Comparison of ENCODE assay signal across 9 mouse cellular contexts in genomic region chr13:46883976-46884375, GRCm38 (mm10). TPM values are rescaled to one million over a fixed set of nuclear protein-coding genes. Genes with fewer than 3 reads are reported as not detected.
A peak's percentile ranks its signal among the peaks of the same experiment; 100 is the strongest.
DNase-seq lines count a peak whose midpoint lies in the region; ATAC-seq lines count a peak whose summit lies in the region.
"Had no signal": no experiment of that assay in that cellular context is flagged by ENCODE, and none has a peak within 500 bp of the region (broad histone marks: within the 10 kb centered on the region; RNA-seq: fewer than 3 reads in every experiment).

No protein-coding gene starts in this region.

- no peaks in the 10 kb centered on the region for H3K27me3 ChIP-seq in forebrain, embryonic 11.5 days (ENCODE audit: control insufficient read depth, insufficient read depth, low read length)
- no peaks in the 10 kb centered on the region for H3K27me3 ChIP-seq in forebrain, embryonic 12.5 days
- no peaks in the 10 kb centered on the region for H3K27me3 ChIP-seq in kidney, embryonic 15.5 days
- no peaks in the 10 kb centered on the region for H3K27me3 ChIP-seq in intestine, embryonic 14.5 days (replicated peaks; ENCODE audit: control insufficient read depth, insufficient read depth, low read length)

- H3K4me2 ChIP-seq in forebrain, embryonic 11.5 days (ENCODE audit: low read depth, low read length, severe bottlenecking), result no peak overlapping the region
- no peak overlapping the region for H3K4me2 ChIP-seq in forebrain, embryonic 12.5 days
- no peak overlapping the region for H3K4me2 ChIP-seq in kidney, embryonic 15.5 days
- H3K4me2 ChIP-seq in intestine, embryonic 14.5 days (ENCODE audit: low read length), result no peak overlapping the region
- H3K4me2 ChIP-seq: midbrain, embryonic 11.5 days had no signal

- no peak overlapping the region for H3K9ac ChIP-seq in forebrain, embryonic 11.5 days (ENCODE audit: low read length)
- no peak overlapping the region for H3K9ac ChIP-seq in forebrain, embryonic 12.5 days
- H3K9ac ChIP-seq in kidney, embryonic 15.5 days, result no peak overlapping the region
- no peak overlapping the region for H3K9ac ChIP-seq in intestine, embryonic 14.5 days (ENCODE audit: low read length)

- WGBS in forebrain, embryonic 11.5 days, result 93% methylated on average over 3 of the region's 3 CpGs
- 88% methylated on average over 3 of the region's 3 CpGs for whole genome bisulfite sequencing in forebrain, embryonic 12.5 days
- 82% methylated on average over 3 of the region's 3 CpGs for WGBS in kidney, embryonic 15.5 days
- WGBS in intestine, embryonic 14.5 days, result 96% methylated on average over 3 of the region's 3 CpGs

- ATAC-seq in forebrain, embryonic 11.5 days (replicated peaks; ENCODE audit: low FRiP score), result no peak
- no peak for ATAC-seq in forebrain, embryonic 12.5 days (ENCODE audit: low FRiP score)
- no peak for ATAC-seq in kidney, embryonic 15.5 days (replicated peaks; ENCODE audit: low FRiP score)
- no peak for ATAC-seq in intestine, embryonic 14.5 days (replicated peaks; ENCODE audit: low FRiP score, low TSS enrichment, low read depth)

- no peaks in the 10 kb centered on the region for H3K4me1 ChIP-seq in forebrain, embryonic 11.5 days (replicated peaks; ENCODE audit: control insufficient read depth, insufficient read depth, low read length)
- H3K4me1 ChIP-seq in forebrain, embryonic 12.5 days, result peaks cover 11% of the 10 kb centered on the region; the same call in 1 of the 2 replicates
- peaks cover 28% of the 10 kb centered on the region for H3K4me1 ChIP-seq in kidney, embryonic 15.5 days
- H3K4me1 ChIP-seq in brown adipose tissue, adult 24 weeks (ENCODE audit: control insufficient read depth, insufficient read depth, insufficient read length, low read length), result peaks cover 32% of the 10 kb centered on the region
- H3K4me1 ChIP-seq in intestine, embryonic 14.5 days (replicated peaks; ENCODE audit: control insufficient read depth, insufficient read depth, low read length), result peaks cover 18% of the 10 kb centered on the region

- H3K27ac ChIP-seq in forebrain, embryonic 11.5 days (ENCODE audit: low read depth, low read length), result no peak overlapping the region
- H3K27ac ChIP-seq in forebrain, embryonic 12.5 days, result no peak overlapping the region
- H3K27ac ChIP-seq in kidney, embryonic 15.5 days, result peak overlapping the region; percentile 65; the same call in 1 of the 2 replicates
- peak overlapping the region; percentile 97 for H3K27ac ChIP-seq in brown adipose tissue, adult 24 weeks (replicated peaks; ENCODE audit: low read depth, low read length)
- H3K27ac ChIP-seq in intestine, embryonic 14.5 days (ENCODE audit: low read depth), result peak overlapping the region; percentile 30; the same call in 1 of the 2 replicates

- no peaks in the 10 kb centered on the region for H3K36me3 ChIP-seq in forebrain, embryonic 11.5 days (ENCODE audit: control insufficient read depth, insufficient read depth, low read length)
- 0 out of 2 replicates have a peak, but pooled peaks cover 2% of the 10 kb centered on the region for H3K36me3 ChIP-seq in forebrain, embryonic 12.5 days (replicated peaks)
- H3K36me3 ChIP-seq in kidney, embryonic 15.5 days, result no peaks in the 10 kb centered on the region
- H3K36me3 ChIP-seq in intestine, embryonic 14.5 days (ENCODE audit: control insufficient read depth, insufficient read depth, low read length), result no peaks in the 10 kb centered on the region

- H3K4me3 ChIP-seq in forebrain, embryonic 11.5 days (ENCODE audit: low read depth, low read length), result no peak overlapping the region
- no peak overlapping the region for H3K4me3 ChIP-seq in forebrain, embryonic 12.5 days (replicated peaks)
- H3K4me3 ChIP-seq in kidney, embryonic 15.5 days (replicated peaks), result no peak overlapping the region
- H3K4me3 ChIP-seq in brown adipose tissue, adult 24 weeks (ENCODE audit: insufficient read depth, low read depth, low read length), result no peak overlapping the region
- no peak overlapping the region for H3K4me3 ChIP-seq in intestine, embryonic 14.5 days (ENCODE audit: low read depth, low read length)

- H3K9me3 ChIP-seq in forebrain, embryonic 11.5 days (ENCODE audit: control insufficient read depth, low read length), result no peaks in the 10 kb centered on the region
- H3K9me3 ChIP-seq in forebrain, embryonic 12.5 days, result no peaks in the 10 kb centered on the region
- no peaks in the 10 kb centered on the region for H3K9me3 ChIP-seq in kidney, embryonic 15.5 days (replicated peaks)
- H3K9me3 ChIP-seq in intestine, embryonic 14.5 days (ENCODE audit: control insufficient read depth, low read length), result no peaks in the 10 kb centered on the region

- DNase-seq in forebrain, embryonic 11.5 days (ENCODE audit: low spot score), result peak; percentile 23
- DNase-seq in kidney, adult 18-20 months, result no peak
- DNase-seq in intestine, embryonic 14.5 days (ENCODE audit: low spot score), result no peak
- no peak for DNase-seq in retina, postnatal 1 day
- no peak for DNase-seq in cerebellum, postnatal 14 days

RNA-seq across cellular contexts. Expression of gene Kif13a, which starts 45.7 kb away (rescaled TPM):
- polyA plus RNA-seq in forebrain, embryonic 11.5 days (2014; fragmentation: Nextera tagmentation; extraction: Ambion mirVana), result 21.6 and 23.1 TPM in 2 replicates
- 13.0 and 18.5 TPM in 2 replicates for polyA plus RNA-seq in forebrain, embryonic 12.5 days (2016; fragmentation: Nextera tagmentation; extraction: Ambion mirVana)
- 14.3 and 15.4 TPM in 2 replicates for polyA plus RNA-seq in kidney, embryonic 15.5 days (2015; fragmentation: Nextera tagmentation; extraction: Ambion mirVana)
- 8.9 and 15.1 TPM in 2 replicates for polyA plus RNA-seq in brown adipose tissue, adult 24 weeks (2012; ENCODE audit: insufficient read depth, insufficient read length, missing spikeins)
- polyA plus RNA-seq in intestine, embryonic 14.5 days (2014; fragmentation: Nextera tagmentation; extraction: Ambion mirVana), result 14.5 and 20.3 TPM in 2 replicates

Comparison
In these comparisons a context has a peak if more than half of its experiments do, and no peak if none do; other contexts are left out.
1. H3K27ac ChIP-seq: peak in kidney, embryonic 15.5 days (single experiment), brown adipose tissue, adult 24 weeks (single experiment) and intestine, embryonic 14.5 days (single experiment); none in forebrain, embryonic 11.5 days (single experiment) and forebrain, embryonic 12.5 days (single experiment).